Mouse (Mus musculus): ENCODE data around the gene Cd80. TPM values are rescaled to one million over a fixed set of nuclear protein-coding genes. Genes with fewer than 3 reads are reported as not detected.

Cd80 gene
- polyA plus RNA-seq, 1 experiment from 2014 or later = 0.93 TPM

DNA sequence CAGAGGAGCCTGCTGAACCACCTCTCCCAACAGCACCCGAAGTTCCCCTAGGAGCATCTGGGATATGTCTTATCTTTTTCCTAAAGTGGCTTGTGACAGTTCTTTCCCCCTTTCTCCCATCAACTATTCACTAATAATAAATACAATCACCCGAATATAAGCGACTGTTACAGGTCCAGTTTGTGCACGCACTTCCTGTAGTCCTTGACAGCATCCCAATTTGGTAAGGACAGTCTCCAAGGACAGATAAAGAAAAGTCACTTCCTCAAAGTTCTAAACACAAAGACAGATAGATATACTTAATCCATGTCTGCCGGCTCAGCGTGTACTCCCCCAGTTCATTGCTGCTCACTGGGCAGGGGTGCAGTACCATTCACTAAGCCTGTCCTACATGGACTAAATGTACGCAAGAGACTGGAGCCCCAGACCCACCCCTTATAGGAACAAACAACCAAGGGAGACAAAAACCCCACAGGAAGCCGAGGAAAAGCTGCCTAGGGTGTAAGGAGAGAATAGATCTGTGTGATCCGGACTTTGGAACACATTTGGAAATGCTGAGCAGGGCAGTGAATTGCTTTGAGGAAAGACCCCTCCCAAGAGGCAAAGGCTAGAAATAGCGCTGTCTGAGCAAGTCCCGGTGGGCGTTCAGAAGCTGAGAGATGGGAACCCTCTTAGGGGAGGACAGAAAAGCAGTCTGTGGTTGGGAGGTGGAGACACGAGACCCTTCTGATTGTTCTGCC, 23.7 kb upstream of the Cd80 start:
- no peak for ATAC-seq (ENCODE audit: low FRiP score, low TSS enrichment)
- H3K36me3 ChIP-seq (ENCODE audit: control insufficient read depth, insufficient read depth, low read length) = no peaks in the 10 kb centered on the region
- WGBS = 37% methylated on average over 13 of the region's 13 CpGs
- H3K4me3 ChIP-seq (replicated peaks; ENCODE audit: low read depth, low read length) = no peak overlapping the region
- no peak for DNase-seq
- no peaks in the 10 kb centered on the region for H3K4me1 ChIP-seq (ENCODE audit: control insufficient read depth, insufficient read depth, low read length)
- no peaks in the 10 kb centered on the region for H3K27me3 ChIP-seq (ENCODE audit: control insufficient read depth, insufficient read depth, low read length)
- no peak overlapping the region for H3K4me2 ChIP-seq (ENCODE audit: low read length)
- no peaks in the 10 kb centered on the region for H3K9me3 ChIP-seq (ENCODE audit: control insufficient read depth, low read length)
- H3K9ac ChIP-seq (replicated peaks; ENCODE audit: low read length) = no peak overlapping the region
- no peak overlapping the region for H3K27ac ChIP-seq (replicated peaks; ENCODE audit: low read depth, low read length)

DNA sequence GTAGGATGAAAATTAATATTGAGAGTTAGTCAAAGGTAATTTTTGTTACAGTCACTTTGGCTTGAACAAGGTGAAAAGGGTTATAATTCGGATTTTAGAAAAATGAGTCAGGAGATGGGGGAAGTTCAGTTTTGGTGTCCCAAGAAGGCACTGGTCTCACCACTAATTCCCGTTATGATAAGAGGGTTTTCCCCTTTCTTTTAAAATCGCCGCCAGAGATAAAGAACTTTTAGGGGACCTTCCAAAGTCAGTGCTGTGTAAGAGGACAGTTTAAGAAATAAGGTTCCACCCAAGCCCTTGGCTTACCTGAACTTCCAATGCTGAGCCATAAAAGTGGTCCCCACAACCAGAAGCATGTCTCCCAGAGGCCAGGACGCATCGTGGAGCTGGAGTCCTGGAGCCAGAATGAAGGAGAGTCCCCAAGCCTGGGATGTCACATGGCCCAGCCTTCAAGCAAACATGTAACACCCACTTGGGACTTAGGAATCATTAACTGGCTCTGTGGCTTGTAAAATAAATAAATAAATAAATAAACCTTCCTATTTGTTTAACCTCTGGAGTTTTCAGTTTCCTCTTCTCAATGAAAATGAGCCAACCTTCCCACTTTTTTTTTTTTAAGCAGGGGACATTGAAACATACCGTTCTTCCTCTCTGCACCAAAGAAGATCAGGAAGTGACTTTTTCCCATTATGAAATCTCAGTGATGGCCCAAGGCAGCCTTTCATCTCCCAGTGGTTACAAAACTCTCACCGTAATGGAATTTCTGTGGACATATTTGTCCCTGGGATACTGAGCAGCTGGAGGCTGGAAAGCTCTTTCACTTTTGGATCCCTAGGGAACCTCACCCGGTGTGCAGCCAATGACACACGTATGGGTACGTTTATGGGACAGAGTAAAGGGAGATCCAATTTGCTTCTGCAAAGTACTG, 22.6 kb upstream of the Cd80 start, which contains the start of gene Pla1a:
Gene Pla1a (minus strand): TSS at position 648 of the 928 bp plus-strand sequence.
- Histone ChIP-seq H3K36me3 (ENCODE audit: control insufficient read depth, insufficient read depth, low read length) (no peaks in the 10 kb centered on the region), H3K4me3 (replicated peaks; ENCODE audit: low read depth, low read length) (no peak within 1 kb of the TSS), H3K27me3 (ENCODE audit: control insufficient read depth, insufficient read depth, low read length) (no peaks in the 10 kb centered on the region), H3K4me1 (ENCODE audit: control insufficient read depth, insufficient read depth, low read length) (no peaks in the 10 kb centered on the region), H3K27ac (replicated peaks; ENCODE audit: low read depth, low read length) (no peak within 1 kb of the TSS), H3K4me2 (ENCODE audit: low read length) (no peak within 1 kb of the TSS), H3K9ac (replicated peaks; ENCODE audit: low read length) (no peak within 1 kb of the TSS), H3K9me3 (ENCODE audit: control insufficient read depth, low read length) (no peaks in the 10 kb centered on the region)
- ATAC-seq (ENCODE audit: low FRiP score, low TSS enrichment) = no peak
- 85% methylated on average over 11 of the region's 11 CpGs for WGBS
- no peak for DNase-seq

DNA sequence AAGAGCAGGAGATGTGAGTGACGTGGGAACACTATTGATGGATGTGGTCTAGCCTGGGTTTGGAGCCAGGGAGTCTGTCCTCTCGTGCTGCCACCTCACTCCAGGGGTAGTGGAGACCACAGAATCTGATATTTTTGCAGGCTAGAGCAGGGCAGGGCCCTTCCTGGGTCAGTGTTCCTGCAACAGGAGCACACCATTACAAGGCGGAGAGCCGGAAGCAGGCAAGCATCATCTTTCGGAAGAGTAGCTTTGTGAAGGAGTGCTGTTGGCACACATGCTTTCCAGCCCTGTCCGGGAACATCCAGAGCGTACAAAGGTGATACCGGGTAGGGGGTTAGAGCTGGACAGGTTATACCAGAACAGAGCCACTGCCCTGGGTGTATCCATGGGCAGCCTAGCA, 21.8 kb upstream of the Cd80 start:
- 90% methylated on average over 8 of the region's 8 CpGs for WGBS
- Histone ChIP-seq H3K27ac (replicated peaks; ENCODE audit: low read depth, low read length) (no peak overlapping the region), H3K36me3 (ENCODE audit: control insufficient read depth, insufficient read depth, low read length) (no peaks in the 10 kb centered on the region), H3K9ac (replicated peaks; ENCODE audit: low read length) (no peak overlapping the region), H3K4me2 (ENCODE audit: low read length) (no peak overlapping the region), H3K4me3 (replicated peaks; ENCODE audit: low read depth, low read length) (no peak overlapping the region), H3K27me3 (ENCODE audit: control insufficient read depth, insufficient read depth, low read length) (no peaks in the 10 kb centered on the region), H3K9me3 (ENCODE audit: control insufficient read depth, low read length) (no peaks in the 10 kb centered on the region), H3K4me1 (ENCODE audit: control insufficient read depth, insufficient read depth, low read length) (no peaks in the 10 kb centered on the region)
- DNase-seq (no peak), ATAC-seq (ENCODE audit: low FRiP score, low TSS enrichment) (no peak)

DNA sequence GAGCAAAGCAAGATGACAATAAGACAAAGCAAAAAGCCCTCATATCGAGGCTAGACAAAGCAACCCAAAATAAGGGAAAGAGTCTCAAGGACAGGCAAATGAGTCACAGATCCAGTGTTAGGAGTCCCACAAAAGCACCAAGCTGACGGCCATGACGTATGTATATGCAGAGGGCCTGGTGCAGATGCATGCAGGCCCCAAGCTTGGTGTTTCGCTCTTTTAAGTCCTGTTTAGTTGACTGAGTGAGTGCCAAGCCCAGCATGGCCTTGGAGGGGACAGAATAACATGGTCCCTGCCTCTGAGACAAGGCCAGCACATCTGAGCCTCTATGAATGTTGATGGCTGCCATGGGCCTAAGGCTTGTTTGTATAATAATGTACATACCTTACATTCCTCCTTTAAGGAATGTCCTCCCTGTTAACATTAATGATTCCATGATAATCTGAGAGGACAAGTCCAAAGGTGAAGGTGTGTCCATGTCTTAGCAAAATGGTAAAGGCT, 21.0 kb upstream of the Cd80 start:
- no peak for ATAC-seq (ENCODE audit: low FRiP score, low TSS enrichment)
- Histone ChIP-seq H3K36me3 (ENCODE audit: control insufficient read depth, insufficient read depth, low read length) (no peaks in the 10 kb centered on the region), H3K27ac (replicated peaks; ENCODE audit: low read depth, low read length) (no peak overlapping the region), H3K4me3 (replicated peaks; ENCODE audit: low read depth, low read length) (no peak overlapping the region), H3K4me2 (ENCODE audit: low read length) (no peak overlapping the region), H3K9ac (replicated peaks; ENCODE audit: low read length) (no peak overlapping the region), H3K9me3 (ENCODE audit: control insufficient read depth, low read length) (no peaks in the 10 kb centered on the region), H3K27me3 (ENCODE audit: control insufficient read depth, insufficient read depth, low read length) (no peaks in the 10 kb centered on the region), H3K4me1 (ENCODE audit: control insufficient read depth, insufficient read depth, low read length) (no peaks in the 10 kb centered on the region)
- no peak for DNase-seq
- WGBS = 81% methylated on average over 4 of the region's 4 CpGs

DNA sequence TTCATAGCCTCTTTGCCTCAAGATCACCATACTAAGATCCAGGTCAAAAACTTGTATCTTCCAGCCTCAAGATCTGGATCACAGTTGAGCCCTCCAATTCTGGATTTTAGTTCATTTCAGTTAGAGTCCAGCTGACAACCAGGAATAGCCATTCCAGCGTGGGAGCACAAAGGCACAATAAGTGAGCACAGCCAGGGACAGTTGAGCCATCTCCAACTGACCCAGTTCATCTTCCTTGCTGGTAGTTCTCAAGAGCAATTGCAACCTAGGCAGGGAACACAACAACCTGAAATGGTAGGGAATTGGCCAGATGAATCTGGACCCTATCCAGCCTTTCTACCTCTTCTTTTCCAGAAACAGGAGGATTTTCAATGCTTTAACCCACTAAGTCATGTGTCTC, 16.2 kb upstream of the Cd80 start:
- no peak overlapping the region for H3K4me2 ChIP-seq (ENCODE audit: low read length)
- no peak overlapping the region for H3K9ac ChIP-seq (replicated peaks; ENCODE audit: low read length)
- H3K27me3 ChIP-seq (ENCODE audit: control insufficient read depth, insufficient read depth, low read length) = no peaks in the 10 kb centered on the region
- DNase-seq (no peak), ATAC-seq (ENCODE audit: low FRiP score, low TSS enrichment) (no peak)
- no peaks in the 10 kb centered on the region for H3K9me3 ChIP-seq (ENCODE audit: control insufficient read depth, low read length)
- WGBS = 85% methylated on average over 1 of the region's 1 CpGs
- no peaks in the 10 kb centered on the region for H3K4me1 ChIP-seq (ENCODE audit: control insufficient read depth, insufficient read depth, low read length)
- H3K4me3 ChIP-seq (replicated peaks; ENCODE audit: low read depth, low read length) = no peak overlapping the region
- peaks cover 10% of the 10 kb centered on the region for H3K36me3 ChIP-seq (ENCODE audit: control insufficient read depth, insufficient read depth, low read length)
- no peak overlapping the region for H3K27ac ChIP-seq (replicated peaks; ENCODE audit: low read depth, low read length)

DNA sequence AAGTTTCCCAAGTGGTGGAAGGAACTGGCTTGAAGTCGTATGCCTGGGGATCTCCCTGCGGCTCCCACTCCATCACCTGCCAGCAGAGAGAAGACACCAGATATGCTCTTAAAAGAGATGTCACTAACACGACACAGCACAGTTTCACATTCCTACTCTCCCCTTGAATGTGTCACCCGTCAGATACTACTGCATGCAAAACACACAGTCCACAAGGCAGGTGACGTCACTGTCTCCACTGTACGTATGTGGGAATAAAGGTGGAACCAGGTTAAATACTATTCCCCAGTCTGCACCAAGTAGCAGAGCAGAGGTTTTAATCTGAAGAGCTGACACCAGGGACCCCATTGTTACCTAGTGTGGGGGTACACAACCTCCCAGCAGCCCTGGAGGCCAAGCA, 15.0 kb upstream of the Cd80 start:
- Histone ChIP-seq H3K27ac (replicated peaks; ENCODE audit: low read depth, low read length) (no peak overlapping the region), H3K9me3 (ENCODE audit: control insufficient read depth, low read length) (no peaks in the 10 kb centered on the region), H3K4me1 (ENCODE audit: control insufficient read depth, insufficient read depth, low read length) (no peaks in the 10 kb centered on the region), H3K9ac (replicated peaks; ENCODE audit: low read length) (no peak overlapping the region), H3K4me2 (ENCODE audit: low read length) (no peak overlapping the region), H3K27me3 (ENCODE audit: control insufficient read depth, insufficient read depth, low read length) (no peaks in the 10 kb centered on the region), H3K4me3 (replicated peaks; ENCODE audit: low read depth, low read length) (no peak overlapping the region), H3K36me3 (ENCODE audit: control insufficient read depth, insufficient read depth, low read length) (peaks cover 22% of the 10 kb centered on the region)
- ATAC-seq (ENCODE audit: low FRiP score, low TSS enrichment) = no peak
- DNase-seq = no peak
- WGBS = 85% methylated on average over 6 of the region's 6 CpGs

DNA sequence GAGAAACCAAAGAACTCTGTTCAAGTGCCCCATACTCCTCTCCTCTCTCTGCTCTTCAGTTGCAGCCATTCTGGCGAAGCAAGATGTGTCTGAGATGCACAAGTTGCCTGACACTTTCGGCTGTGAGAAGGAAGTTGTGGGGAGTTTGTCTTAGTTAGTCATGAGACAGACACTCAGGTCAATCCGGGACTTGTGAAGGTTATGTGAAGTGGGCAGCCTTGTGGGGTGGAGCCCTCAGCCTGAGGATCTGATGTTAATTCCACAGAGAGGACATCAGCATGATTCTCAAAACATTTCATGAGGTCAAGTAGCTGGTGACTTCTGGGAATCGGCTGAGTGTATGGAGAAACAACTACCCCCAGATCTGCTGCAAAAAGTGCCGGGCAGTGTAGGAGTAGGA, 13.8 kb upstream of the Cd80 start:
- Histone ChIP-seq H3K9ac (replicated peaks; ENCODE audit: low read length) (no peak overlapping the region), H3K27me3 (ENCODE audit: control insufficient read depth, insufficient read depth, low read length) (no peaks in the 10 kb centered on the region), H3K4me2 (ENCODE audit: low read length) (no peak overlapping the region), H3K4me3 (replicated peaks; ENCODE audit: low read depth, low read length) (no peak overlapping the region), H3K36me3 (ENCODE audit: control insufficient read depth, insufficient read depth, low read length) (peaks cover 34% of the 10 kb centered on the region), H3K9me3 (ENCODE audit: control insufficient read depth, low read length) (no peaks in the 10 kb centered on the region), H3K4me1 (ENCODE audit: control insufficient read depth, insufficient read depth, low read length) (no peaks in the 10 kb centered on the region), H3K27ac (replicated peaks; ENCODE audit: low read depth, low read length) (no peak overlapping the region)
- DNase-seq = no peak
- no peak for ATAC-seq (ENCODE audit: low FRiP score, low TSS enrichment)
- WGBS = 93% methylated on average over 5 of the region's 5 CpGs

DNA sequence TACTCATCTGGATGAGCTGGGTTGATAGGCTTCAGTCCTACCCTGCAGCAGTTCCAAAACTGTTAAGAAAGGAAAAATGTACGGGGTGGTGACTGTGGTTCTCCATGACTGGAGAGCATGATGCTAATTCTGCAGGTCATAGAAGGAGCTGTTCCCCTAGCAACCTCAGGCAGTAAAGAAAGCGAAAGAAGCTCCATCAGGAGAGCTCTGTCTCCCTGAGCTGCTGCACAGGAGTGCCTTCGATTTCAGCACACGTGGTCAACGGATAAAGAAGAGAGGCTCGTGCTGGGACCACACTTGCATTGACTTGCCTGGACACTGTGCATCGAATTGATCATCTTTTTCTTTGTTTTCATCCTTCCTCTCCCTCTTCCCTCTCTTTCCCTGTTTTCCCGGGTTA, 13.1 kb upstream of the Cd80 start:
- H3K9ac ChIP-seq (replicated peaks; ENCODE audit: low read length) = no peak overlapping the region
- no peak overlapping the region for H3K4me3 ChIP-seq (replicated peaks; ENCODE audit: low read depth, low read length)
- no peak overlapping the region for H3K27ac ChIP-seq (replicated peaks; ENCODE audit: low read depth, low read length)
- H3K4me1 ChIP-seq (ENCODE audit: control insufficient read depth, insufficient read depth, low read length) = no peaks in the 10 kb centered on the region
- DNase-seq = no peak
- no peak for ATAC-seq (ENCODE audit: low FRiP score, low TSS enrichment)
- H3K36me3 ChIP-seq (ENCODE audit: control insufficient read depth, insufficient read depth, low read length) = peaks cover 40% of the 10 kb centered on the region
- H3K27me3 ChIP-seq (ENCODE audit: control insufficient read depth, insufficient read depth, low read length) = no peaks in the 10 kb centered on the region
- no peaks in the 10 kb centered on the region for H3K9me3 ChIP-seq (ENCODE audit: control insufficient read depth, low read length)
- WGBS = 90% methylated on average over 8 of the region's 8 CpGs
- no peak overlapping the region for H3K4me2 ChIP-seq (ENCODE audit: low read length)

Data from midbrain, embryonic 14.5 days (tissue).